Mouse (Mus musculus) brain, embryonic 14.5 days (tissue): ENCODE measurements around the gene Irs3.

Experiments
- CTCF ChIP-seq: fragments of 200-500 bp; IDR thresholded peaks from 2 replicates; pipeline ENCODE4 v1.5.1; 2012; ENCODE audit warnings: inconsistent platforms, mild to moderate bottlenecking, moderate library complexity, borderline replicate concordance; ENCODE audit not compliant: insufficient read depth, insufficient read length; ENCODE audit errors: extremely low read depth
- POLR2A ChIP-seq: fragments of 200-500 bp; IDR thresholded peaks from 2 replicates; pipeline ENCODE4 v1.6.1; 2012; ENCODE audit warnings: mild to moderate bottlenecking, inconsistent platforms, borderline replicate concordance; ENCODE audit not compliant: poor library complexity, insufficient read depth, insufficient read length, severe bottlenecking; ENCODE audit errors: extremely low read depth

- TF ChIP-seq CTCF (no peak), POLR2A (no peak)
These were observed 26.8 kb upstream of the Irs3 start for GRCm38 (mm10) chr5:137672361-137672760.
